Mouse (Mus musculus) limb, embryonic 11.5 days (tissue): ENCODE results near the gene Gpd1. TPM values are rescaled to one million over a fixed set of nuclear protein-coding genes. Genes with fewer than 3 reads are reported as not detected.
A peak's percentile ranks its signal among the peaks of the same experiment; 100 is the strongest.

Experiments
- ATAC-seq: fragments of 200-750 bp; cut with Nextera tagmentation; 2 replicates; pipeline ENCODE4 v1.8.0; 2017; ENCODE audit warnings: low read depth; ENCODE audit not compliant: insufficient number of reproducible peaks, low FRiP score, low TSS enrichment
- DNase-seq: peaks from one replicate; pipeline ENCODE4 v3.0.0-alpha.2; 2015; ENCODE audit warnings: low spot score
- H3K27ac ChIP-seq: fragments of 300-500 bp; sonication (generic); replicated peaks from 2 replicates; pipeline ENCODE4 v1.5.1; 2014; ENCODE audit warnings: low read depth, mild to moderate bottlenecking, low read length
- H3K27me3 ChIP-seq: fragments of 300-500 bp; sonication (generic); 2 replicates; pipeline ENCODE4 v1.6.1; 2014; ENCODE audit warnings: mild to moderate bottlenecking, low read length, mixed read lengths; ENCODE audit not compliant: control insufficient read depth, insufficient read depth
- H3K36me3 ChIP-seq: fragments of 300-500 bp; sonication (generic); 2 replicates; pipeline ENCODE4 v1.6.1; 2014; ENCODE audit warnings: mild to moderate bottlenecking, low read length, moderate library complexity, mixed read lengths; ENCODE audit not compliant: control insufficient read depth, insufficient read depth
- H3K4me1 ChIP-seq: fragments of 300-500 bp; sonication (generic); 2 replicates; pipeline ENCODE4 v1.6.1; 2014; ENCODE audit warnings: low read length, mixed read lengths; ENCODE audit not compliant: control insufficient read depth, insufficient read depth
- H3K4me2 ChIP-seq: fragments of 300-500 bp; sonication (generic); 2 replicates; pipeline ENCODE4 v1.6.1; 2014; ENCODE audit warnings: low read depth, mild to moderate bottlenecking, moderate library complexity; ENCODE audit not compliant: severe bottlenecking
- H3K4me3 ChIP-seq: fragments of 300-500 bp; sonication (generic); 2 replicates; pipeline ENCODE4 v1.5.1; 2014; ENCODE audit warnings: low read depth, low read length
- H3K9ac ChIP-seq: fragments of 300-500 bp; sonication (generic); 2 replicates; pipeline ENCODE4 v1.6.1; 2014; ENCODE audit warnings: mild to moderate bottlenecking, low read length
- H3K9me3 ChIP-seq: fragments of 300-500 bp; sonication (generic); 2 replicates; pipeline ENCODE4 v1.6.1; 2016; ENCODE audit warnings: low read length; ENCODE audit not compliant: control insufficient read depth
- WGBS: fragments of 180-500 bp; shearing (Covaris S2); extraction: QIAGEN DNeasy Blood & Tissue Kit; methylation state at CpG from one replicate; pipeline ENCODE4 v1.1.7; 2014; 5-methylcytosine and 5-hydroxymethylcytosine counted together
- polyA plus RNA-seq: library from polyadenylated mRNA; unstranded; fragments of >200 nt; fragmentation: Nextera tagmentation; extraction: Ambion mirVana; gene quantifications from 2 replicates; pipeline ENCODE4 v1.2.1, GENCODE M21; 2014

Gpd1 gene
- polyA plus RNA-seq, 1 experiment from 2014 or later, result 0.27 TPM

DNA sequence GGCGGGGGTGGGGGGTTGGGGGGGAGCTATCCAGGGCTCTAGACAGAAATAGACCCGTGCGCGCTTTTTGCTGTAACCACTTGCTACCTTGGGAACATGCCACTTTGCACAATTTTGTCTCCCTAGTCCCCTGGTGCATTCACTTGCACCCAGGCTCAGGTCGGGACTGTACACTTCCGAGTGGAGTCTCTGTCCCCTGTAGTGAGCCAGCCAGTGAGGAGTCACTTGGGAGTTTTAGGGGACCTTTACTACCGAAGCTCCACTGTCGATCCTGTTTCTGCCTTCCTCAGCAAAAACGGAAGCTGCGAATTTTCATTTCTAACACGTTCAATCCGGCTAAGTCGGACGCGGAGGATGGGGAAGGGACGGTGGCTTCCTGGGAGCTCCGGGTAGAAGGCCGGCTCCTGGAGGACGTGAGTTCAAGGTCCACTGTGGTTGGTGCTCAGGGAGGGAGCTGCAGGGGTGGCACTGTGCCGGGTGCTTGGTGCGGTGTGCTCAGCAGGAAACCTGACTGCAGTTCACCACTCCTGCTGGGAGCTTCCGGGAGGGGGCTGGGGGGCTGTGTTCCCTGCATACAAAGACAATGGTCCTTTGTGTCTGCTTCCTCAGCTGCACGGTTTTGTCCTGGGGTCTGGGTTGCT lies 13.2 kb upstream of the Gpd1 start:
- ATAC-seq (no peak), DNase-seq (no peak)
- Histone ChIP-seq H3K4me2 (no peak overlapping the region), H3K9ac (no peak overlapping the region), H3K9me3 (no peaks in the 10 kb centered on the region), H3K27ac (0 out of 2 replicates have a peak overlapping the region, but pooled peaks have one; percentile 3), H3K4me3 (no peak overlapping the region), H3K27me3 (no peaks in the 10 kb centered on the region), H3K4me1 (peaks cover 18% of the 10 kb centered on the region), H3K36me3 (peaks cover 27% of the 10 kb centered on the region)
- WGBS, result 64% methylated on average over 23 of the region's 23 CpGs

DNA sequence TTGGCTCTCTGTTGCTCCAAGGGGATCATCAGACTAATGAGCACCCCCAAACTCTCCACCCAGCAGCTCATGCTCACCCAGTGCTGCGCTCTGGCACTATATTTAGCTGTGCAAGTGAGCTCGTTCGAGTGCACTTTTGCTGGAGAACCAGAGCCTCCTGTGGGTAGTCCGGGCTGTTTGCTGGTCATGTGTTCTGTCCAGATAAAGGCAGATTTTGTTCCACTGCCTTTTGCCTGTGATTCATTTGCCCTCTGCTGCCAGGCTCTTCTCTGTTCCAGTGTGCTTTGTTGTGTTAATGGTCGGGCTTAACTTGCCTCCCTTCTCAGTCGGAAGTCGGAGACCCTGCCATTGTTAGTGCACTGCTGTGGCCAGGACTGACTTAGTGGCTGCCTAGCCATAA lies 12.4 kb upstream of the Gpd1 start:
- Histone ChIP-seq H3K36me3 (peaks cover 34% of the 10 kb centered on the region), H3K9ac (peak overlapping the region; percentile 17; the same call in 1 of the 2 replicates), H3K4me2 (no peak overlapping the region), H3K9me3 (no peaks in the 10 kb centered on the region), H3K27me3 (no peaks in the 10 kb centered on the region), H3K27ac (peak overlapping the region; percentile 3; the same call in 1 of the 2 replicates), H3K4me3 (no peak overlapping the region), H3K4me1 (peaks cover 18% of the 10 kb centered on the region)
- 83% methylated on average over 7 of the region's 7 CpGs for WGBS
- ATAC-seq (no peak), DNase-seq (no peak)

DNA sequence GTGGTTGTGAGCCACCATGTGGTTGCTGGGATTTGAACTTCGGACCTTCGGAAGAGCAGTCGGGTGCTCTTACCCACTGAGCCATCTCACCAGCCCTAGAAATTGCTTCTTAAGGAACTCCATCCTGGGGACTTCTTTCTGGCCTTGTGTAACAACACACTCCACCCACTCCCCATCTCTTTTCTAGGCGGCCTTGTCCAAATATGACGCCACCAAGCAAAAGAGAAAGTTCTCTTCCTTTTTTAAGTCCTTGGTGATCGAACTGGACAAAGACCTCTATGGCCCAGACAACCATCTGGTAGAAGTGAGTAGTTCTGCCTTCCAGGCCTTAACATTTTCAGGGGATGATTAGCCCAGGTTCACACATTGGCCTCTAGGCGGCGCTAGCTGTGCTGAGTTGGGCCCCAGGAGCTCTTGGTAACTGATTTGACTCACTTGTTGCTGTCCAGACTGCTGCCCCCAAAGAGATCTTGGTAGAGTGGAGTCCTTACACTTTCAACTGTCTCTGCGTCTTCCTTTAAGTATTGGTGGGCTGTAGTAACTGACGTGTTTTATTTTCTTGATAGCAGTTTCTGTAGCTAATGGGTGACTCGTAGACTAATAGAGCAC lies 11.8 kb upstream of the Gpd1 start, which contains the start of gene Gm17349:
Gm17349 (minus strand) TSS at position 51 of the 609 bp plus-strand sequence.
- Histone ChIP-seq H3K4me3 (no peak within 1 kb of the TSS), H3K36me3 (peaks cover 38% of the 10 kb centered on the region), H3K4me2 (no peak within 1 kb of the TSS), H3K27ac (peak within 1 kb of the TSS; percentile 3; the same call in 1 of the 2 replicates), H3K9me3 (no peaks in the 10 kb centered on the region), H3K9ac (peak within 1 kb of the TSS; percentile 17; the same call in 1 of the 2 replicates), H3K27me3 (no peaks in the 10 kb centered on the region), H3K4me1 (peaks cover 18% of the 10 kb centered on the region)
- DNase-seq (peak; percentile 71), ATAC-seq (no peak)
- WGBS, result 72% methylated on average over 11 of the region's 11 CpGs

DNA sequence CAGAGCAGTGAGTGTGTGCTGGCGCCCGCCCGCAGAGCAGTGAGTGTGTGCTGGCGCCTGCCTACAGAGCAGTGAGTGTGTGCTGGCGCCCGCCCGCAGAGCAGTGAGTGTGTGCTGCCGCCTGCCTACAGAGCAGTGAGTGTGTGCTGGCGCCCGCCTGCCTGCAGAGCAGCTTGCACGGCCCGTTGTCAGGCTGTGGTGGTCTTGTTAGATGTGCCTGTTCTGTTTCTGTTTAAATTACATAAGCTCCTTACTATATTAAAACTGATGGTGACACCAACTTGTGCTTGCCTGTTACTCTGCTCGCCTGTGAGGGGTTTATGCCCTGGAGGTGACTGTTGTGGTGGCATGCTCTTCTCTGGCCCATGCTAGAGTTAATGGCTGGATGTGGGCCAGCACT lies 9.1 kb upstream of the Gpd1 start:
- Histone ChIP-seq H3K9me3 (no peaks in the 10 kb centered on the region), H3K4me1 (peaks cover 9% of the 10 kb centered on the region), H3K27ac (no peak overlapping the region), H3K27me3 (no peaks in the 10 kb centered on the region), H3K9ac (no peak overlapping the region), H3K4me2 (no peak overlapping the region), H3K36me3 (peaks cover 52% of the 10 kb centered on the region), H3K4me3 (no peak overlapping the region)
- DNase-seq (no peak), ATAC-seq (no peak)
- 93% methylated on average over 13 of the region's 13 CpGs for WGBS

DNA sequence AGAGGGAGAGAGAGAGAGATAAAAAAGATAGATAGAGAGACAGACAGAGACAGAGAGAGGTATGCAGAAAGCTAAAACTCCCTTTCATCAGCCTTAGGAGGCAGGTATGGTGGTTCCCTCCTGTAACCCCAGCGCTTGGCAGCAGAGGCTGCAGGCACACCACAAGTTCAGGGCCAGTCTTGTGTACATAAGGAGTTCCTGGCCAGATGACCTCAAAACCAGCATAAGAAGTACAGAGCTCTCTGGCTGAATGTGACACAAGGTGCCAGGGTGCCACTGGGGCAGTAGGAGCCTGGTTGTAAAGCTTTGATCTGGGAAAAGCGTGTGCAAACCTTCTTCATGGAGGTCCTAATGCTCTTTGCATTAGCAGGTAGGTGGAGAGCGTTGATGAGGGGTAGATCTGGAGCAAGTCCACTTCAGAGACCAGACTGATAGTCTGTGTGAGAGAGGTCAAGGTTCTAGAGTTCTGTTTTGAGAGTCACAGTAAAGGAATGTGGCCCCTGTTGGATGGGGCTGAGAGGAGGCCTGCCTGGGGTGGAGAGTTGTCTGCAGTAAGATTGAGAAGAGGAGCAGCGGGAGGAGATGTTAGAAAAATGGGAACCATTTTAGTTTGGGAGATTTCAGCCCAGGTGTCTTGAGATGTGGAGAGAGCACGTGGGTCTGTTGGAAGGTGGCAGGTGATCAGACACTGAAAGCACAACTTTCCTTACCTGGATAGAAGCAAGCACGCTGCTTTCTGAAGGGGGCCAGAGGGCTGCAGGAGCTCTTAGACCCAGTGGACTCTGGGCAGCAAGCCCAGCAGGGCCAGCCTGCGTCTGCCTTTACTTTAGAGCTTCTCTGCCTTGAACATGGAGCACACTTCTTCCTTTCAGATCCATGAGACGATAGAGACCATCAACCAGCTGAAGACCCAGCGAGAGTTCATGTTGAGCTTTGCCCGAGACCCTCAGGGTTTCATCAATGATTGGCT lies 6.8 kb upstream of the Gpd1 start:
- H3K9me3 ChIP-seq, result no peaks in the 10 kb centered on the region
- no peaks in the 10 kb centered on the region for H3K4me1 ChIP-seq
- ATAC-seq, result no peak
- H3K27me3 ChIP-seq, result no peaks in the 10 kb centered on the region
- no peak overlapping the region for H3K4me3 ChIP-seq
- WGBS, result 91% methylated on average over 10 of the region's 10 CpGs
- no peak overlapping the region for H3K4me2 ChIP-seq
- H3K9ac ChIP-seq, result no peak overlapping the region
- no peak overlapping the region for H3K27ac ChIP-seq
- H3K36me3 ChIP-seq, result peaks cover 51% of the 10 kb centered on the region
- DNase-seq, result no peak

DNA sequence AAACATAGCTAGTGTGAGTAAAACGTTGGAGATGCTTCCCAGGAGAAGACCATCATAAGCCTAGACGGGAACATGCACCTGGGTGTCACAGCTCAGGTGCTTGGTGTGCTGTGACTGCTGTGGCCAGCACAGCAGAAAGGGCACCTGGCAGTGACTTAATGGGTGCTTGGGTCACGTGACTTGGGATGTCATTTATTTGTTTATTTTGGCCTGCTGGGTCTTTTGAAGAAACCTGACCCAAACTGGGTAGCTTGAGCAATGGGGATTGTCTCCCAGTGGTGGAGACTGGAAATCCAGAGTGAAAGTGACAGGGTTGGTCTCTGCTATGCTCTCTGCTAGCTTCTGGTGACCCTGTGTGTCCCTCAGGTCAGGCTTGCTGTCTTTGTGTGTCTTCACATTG lies 5.8 kb upstream of the Gpd1 start:
- no peak overlapping the region for H3K4me3 ChIP-seq
- no peaks in the 10 kb centered on the region for H3K4me1 ChIP-seq
- DNase-seq (no peak), ATAC-seq (no peak)
- H3K9me3 ChIP-seq, result no peaks in the 10 kb centered on the region
- no peak overlapping the region for H3K9ac ChIP-seq
- no peaks in the 10 kb centered on the region for H3K27me3 ChIP-seq
- WGBS, result 70% methylated on average over 3 of the region's 3 CpGs
- peaks cover 47% of the 10 kb centered on the region for H3K36me3 ChIP-seq
- no peak overlapping the region for H3K27ac ChIP-seq
- H3K4me2 ChIP-seq, result no peak overlapping the region

DNA sequence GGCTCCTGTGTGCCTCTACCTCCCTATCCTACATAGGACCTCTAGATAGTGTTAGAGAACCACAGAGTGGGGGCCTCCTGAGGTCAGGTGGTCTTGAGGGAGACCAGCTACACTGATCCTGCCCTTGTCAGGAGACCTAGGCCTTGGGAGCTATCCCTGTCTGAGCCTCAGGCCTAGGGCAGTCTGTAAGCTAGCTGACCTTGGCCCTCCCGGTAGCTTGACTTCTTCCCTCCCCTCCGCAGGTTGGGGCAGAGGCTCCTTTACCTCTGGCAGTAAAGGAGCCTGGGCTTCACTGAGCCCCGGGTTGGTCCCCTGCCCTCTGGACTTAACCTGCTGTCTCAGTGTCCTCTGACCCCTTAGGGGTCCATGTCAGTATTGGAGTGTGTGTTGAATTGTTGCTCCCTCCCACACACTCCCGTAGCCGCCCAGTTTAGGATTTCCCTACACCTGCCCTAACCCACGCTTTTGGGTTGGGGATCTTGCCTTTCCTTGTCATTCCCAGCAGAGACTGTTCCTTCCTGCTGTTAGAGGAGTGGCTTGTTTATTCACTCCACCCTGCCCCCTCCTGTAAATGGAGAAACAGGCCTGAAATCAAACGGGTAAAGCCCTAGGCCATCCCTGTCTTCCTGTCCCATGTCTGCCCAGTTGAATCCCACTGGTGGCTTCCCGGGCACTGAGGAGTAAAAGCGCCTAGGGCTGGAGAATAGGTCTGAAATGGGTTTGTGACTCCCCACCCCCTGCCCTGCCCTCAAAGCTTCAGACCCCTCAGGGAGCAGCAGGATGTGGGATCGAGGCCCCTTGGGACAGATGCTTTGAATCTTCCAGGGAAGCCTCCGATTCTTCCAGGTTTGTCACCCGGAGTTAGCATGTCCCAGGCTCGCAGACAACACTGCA lies 4.4 kb upstream of the Gpd1 start:
- Histone ChIP-seq H3K4me3 (no peak overlapping the region), H3K27me3 (no peaks in the 10 kb centered on the region), H3K4me1 (no peaks in the 10 kb centered on the region), H3K9ac (no peak overlapping the region), H3K4me2 (no peak overlapping the region), H3K27ac (no peak overlapping the region), H3K9me3 (no peaks in the 10 kb centered on the region), H3K36me3 (peaks cover 39% of the 10 kb centered on the region)
- WGBS, result 78% methylated on average over 13 of the region's 13 CpGs
- no peak for ATAC-seq
- DNase-seq, result no peak
